Comparison of ENCODE assay signal across 10 mouse cellular contexts in genomic region chr1:89400734-89401202, GRCm38 (mm10). TPM values are rescaled to one million over a fixed set of nuclear protein-coding genes. Genes with fewer than 3 reads are reported as not detected.
DNase-seq lines count a peak whose midpoint lies in the region; ATAC-seq lines count a peak whose summit lies in the region.
"Had no signal": no experiment of that assay in that cellular context is flagged by ENCODE, and none has a peak within 500 bp of the region (broad histone marks: within the 10 kb centered on the region; RNA-seq: fewer than 3 reads in every experiment).

No protein-coding gene starts in this region.

- H3K9ac ChIP-seq in kidney, embryonic 16.5 days (replicated peaks; ENCODE audit: low read length), result no peak overlapping the region
- H3K9ac ChIP-seq: heart, embryonic 15.5 days had no signal

- H3K27me3 ChIP-seq in kidney, embryonic 16.5 days (ENCODE audit: insufficient read depth, low read length), result no peaks in the 10 kb centered on the region
- no peaks in the 10 kb centered on the region for H3K27me3 ChIP-seq in heart, embryonic 10.5 days (ENCODE audit: insufficient read depth, poor library complexity, severe bottlenecking)
- H3K27me3 ChIP-seq: heart, embryonic 15.5 days; megakaryocyte, embryonic 14.5 days had no signal

- WGBS in kidney, embryonic 16.5 days, result 44% methylated on average over 10 of the region's 10 CpGs
- WGBS in heart, embryonic 10.5 days, result 75% methylated on average over 10 of the region's 10 CpGs

- no peaks in the 10 kb centered on the region for H3K4me1 ChIP-seq in kidney, embryonic 16.5 days (ENCODE audit: insufficient read depth, low read length)
- no peaks in the 10 kb centered on the region for H3K4me1 ChIP-seq in heart, embryonic 10.5 days
- H3K4me1 ChIP-seq: heart, embryonic 15.5 days; megakaryocyte, embryonic 14.5 days had no signal

- no peak overlapping the region for H3K27ac ChIP-seq in kidney, embryonic 16.5 days (ENCODE audit: low read length)
- no peak overlapping the region for H3K27ac ChIP-seq in heart, embryonic 10.5 days
- H3K27ac ChIP-seq: heart, embryonic 15.5 days had no signal

- 0 out of 2 replicates have a peak, but pooled peaks have one; percentile 9 for ATAC-seq in kidney, embryonic 16.5 days (ENCODE audit: low FRiP score, low TSS enrichment)

- H3K4me2 ChIP-seq in kidney, embryonic 16.5 days (replicated peaks; ENCODE audit: low read depth, low read length), result no peak overlapping the region
- H3K4me2 ChIP-seq: heart, embryonic 15.5 days had no signal

- H3K36me3 ChIP-seq in kidney, embryonic 16.5 days (ENCODE audit: insufficient read depth, low read length), result no peaks in the 10 kb centered on the region
- H3K36me3 ChIP-seq in heart, embryonic 10.5 days, result no peaks in the 10 kb centered on the region
- H3K36me3 ChIP-seq: heart, embryonic 15.5 days had no signal

- no peak for DNase-seq in kidney, postnatal 36 days
- peak; percentile 14 to 18 for DNase-seq in frontal cortex, adult 2 months (ENCODE audit: extremely low spot score in 1 of 2, low spot score in 1 of 2)
- peak; percentile 10 to 24 for DNase-seq in left cerebral cortex, adult 9 months (ENCODE audit: low spot score in 2 of 2)
- peak; percentile 47 for DNase-seq in retina, embryonic 14.5 days (ENCODE audit: low spot score)
- no peak for DNase-seq in heart, embryonic 10.5 days (ENCODE audit: low spot score)
- no peak for DNase-seq in urinary bladder, postnatal 25 days (ENCODE audit: low spot score)
- DNase-seq in urinary bladder, postnatal 10 days (ENCODE audit: low spot score), result no peak

- H3K9me3 ChIP-seq in kidney, embryonic 16.5 days (ENCODE audit: low read length), result no peaks in the 10 kb centered on the region
- no peaks in the 10 kb centered on the region for H3K9me3 ChIP-seq in heart, embryonic 10.5 days
- H3K9me3 ChIP-seq: heart, embryonic 15.5 days had no signal

- H3K4me3 ChIP-seq in kidney, embryonic 16.5 days (ENCODE audit: low read length), result no peak overlapping the region
- H3K4me3 ChIP-seq in heart, embryonic 10.5 days, result no peak overlapping the region
- H3K4me3 ChIP-seq: heart, embryonic 15.5 days; megakaryocyte, embryonic 14.5 days had no signal

RNA-seq across cellular contexts. Expression of gene Agap1, which starts 53.8 kb away (rescaled TPM):
- polyA plus RNA-seq in kidney, embryonic 16.5 days (2015; fragmentation: Nextera tagmentation; extraction: Ambion mirVana), result 7.7 and 8.9 TPM in 2 replicates
- polyA plus RNA-seq in frontal cortex, adult 2 months (2012; rRNA removed), result 51.9 and 67.9 TPM in 2 replicates
- polyA plus RNA-seq in heart, embryonic 10.5 days (2016; fragmentation: Nextera tagmentation; extraction: Ambion mirVana), result 7.6 and 10.3 TPM in 2 replicates

Comparison
In these comparisons a context has a peak if more than half of its experiments do, and no peak if none do; other contexts are left out.
1. DNase-seq: peak in frontal cortex, adult 2 months (2 of 2), left cerebral cortex, adult 9 months (2 of 2) and retina, embryonic 14.5 days (single experiment); none in kidney, postnatal 36 days (0 of 2), heart, embryonic 10.5 days (single experiment), urinary bladder, postnatal 25 days (single experiment) and urinary bladder, postnatal 10 days (single experiment).